Mouse (Mus musculus): ENCODE measurements around the gene H2afy2.

GRCm38 (mm10) chr10:61782799-61783611, 942 bp downstream of the H2afy2 start:
- TF ChIP-seq CTCF (IDR thresholded peaks at IDR 0.05; ENCODE audit: borderline replicate concordance, control insufficient read depth, extremely low read depth, insufficient read depth, low read length, poor library complexity) (no peak), POLR2A (IDR thresholded peaks at IDR 0.05; ENCODE audit: control insufficient read depth, extremely low read depth, insufficient read depth, low read length, poor library complexity) (no peak)

Data from thymus, adult 2 months (tissue).